Mouse (Mus musculus) kidney, embryonic 15.5 days (tissue): ENCODE results near the gene F2rl3. TPM values are rescaled to one million over a fixed set of nuclear protein-coding genes. Genes with fewer than 3 reads are reported as not detected.

Experiments used
- ATAC-seq: fragments of 200-750 bp; cut with Nextera tagmentation; replicated peaks from 2 replicates; pipeline ENCODE4 v1.8.0; 2017; ENCODE audit warnings: moderate TSS enrichment; ENCODE audit not compliant: low FRiP score
- H3K27ac ChIP-seq: fragments of 300-500 bp; sonication (generic); 2 replicates; pipeline ENCODE4 v1.5.1; 2015; ENCODE audit warnings: mild to moderate bottlenecking, inconsistent platforms
- H3K27me3 ChIP-seq: fragments of 300-500 bp; sonication (generic); 2 replicates; pipeline ENCODE4 v1.6.1; 2015; ENCODE audit warnings: inconsistent platforms
- H3K36me3 ChIP-seq: fragments of 300-500 bp; sonication (generic); 2 replicates; pipeline ENCODE4 v1.6.1; 2015; ENCODE audit warnings: inconsistent platforms
- H3K4me1 ChIP-seq: fragments of 300-500 bp; sonication (generic); 2 replicates; pipeline ENCODE4 v1.6.1; 2015; ENCODE audit warnings: inconsistent platforms
- H3K4me2 ChIP-seq: fragments of 300-500 bp; sonication (generic); 2 replicates; pipeline ENCODE4 v1.6.1; 2015; ENCODE audit warnings: moderate library complexity, mild to moderate bottlenecking, inconsistent platforms
- H3K4me3 ChIP-seq: fragments of 300-500 bp; sonication (generic); replicated peaks from 2 replicates; pipeline ENCODE4 v1.5.1; 2015; ENCODE audit warnings: mild to moderate bottlenecking, inconsistent platforms
- H3K9ac ChIP-seq: fragments of 300-500 bp; sonication (generic); 2 replicates; pipeline ENCODE4 v1.6.1; 2015; ENCODE audit warnings: mild to moderate bottlenecking, inconsistent platforms
- H3K9me3 ChIP-seq: fragments of 300-500 bp; sonication (generic); replicated peaks from 2 replicates; pipeline ENCODE4 v1.6.1; 2016; ENCODE audit warnings: inconsistent platforms
- WGBS: fragments of 180-500 bp; shearing (Covaris S2); methylation state at CpG from one replicate; pipeline ENCODE4 v1.1.7; 2015; ENCODE audit warnings: mixed read lengths; 5-methylcytosine and 5-hydroxymethylcytosine counted together
- polyA plus RNA-seq: library from polyadenylated mRNA; unstranded; fragments of >200 nt; fragmentation: Nextera tagmentation; extraction: Ambion mirVana; gene quantifications from 2 replicates; pipeline ENCODE4 v1.2.1, GENCODE M21; 2015

The F2rl3 gene
- polyA plus RNA-seq = 3.5 and 3.6 TPM in 2 replicates

DNA sequence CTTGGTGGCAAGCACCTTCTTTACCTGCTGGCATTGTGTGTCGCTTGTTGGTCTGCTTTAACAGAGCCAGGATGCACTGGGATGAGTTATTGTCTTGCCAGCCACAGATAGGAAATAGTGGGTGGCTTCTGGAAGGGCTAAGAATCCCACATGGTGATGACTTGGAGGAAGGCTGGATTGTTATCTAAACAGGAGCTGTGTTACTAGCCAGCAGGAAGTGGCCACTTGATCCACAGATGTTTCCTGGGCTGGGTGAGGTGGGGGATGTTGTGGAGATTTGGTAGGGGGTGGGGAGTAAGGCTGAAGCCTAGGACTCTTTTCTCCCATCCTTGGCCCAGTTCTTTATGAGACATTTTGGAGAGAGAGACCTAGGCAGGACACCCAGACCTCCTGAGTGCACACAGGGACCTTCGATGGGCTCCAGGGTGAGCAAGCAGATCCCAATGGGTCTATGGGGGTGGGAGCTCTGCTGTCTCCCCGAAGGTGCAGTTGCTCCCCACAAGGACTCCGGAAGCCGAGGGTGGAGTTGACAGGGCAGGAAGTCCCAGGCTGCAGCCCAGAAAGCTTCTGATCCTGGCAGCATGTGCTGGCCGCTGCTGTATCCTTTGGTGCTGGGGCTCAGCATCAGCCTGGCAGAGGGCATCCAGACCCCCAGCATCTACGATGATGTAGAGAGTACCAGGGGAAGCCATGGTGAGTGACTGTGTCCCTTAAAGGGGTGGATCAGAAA is at the start of gene F2rl3:
Gene F2rl3, plus strand, starts transcription at position 559 of the 730 bp plus-strand sequence.
- Histone ChIP-seq H3K4me3 (no peak within 1 kb of the TSS; the same call in 1 of the 2 replicates), H3K4me1 (no peaks in the 10 kb centered on the region), H3K9me3 (no peaks in the 10 kb centered on the region), H3K27me3 (no peaks in the 10 kb centered on the region), H3K27ac (peak within 1 kb of the TSS; percentile 54; the same call in 1 of the 2 replicates), H3K9ac (no peak within 1 kb of the TSS), H3K4me2 (peak within 1 kb of the TSS; percentile 28; the same call in 1 of the 2 replicates), H3K36me3 (peaks cover 29% of the 10 kb centered on the region)
- ATAC-seq = no peak
- WGBS = 64% methylated on average over 7 of the region's 7 CpGs

DNA sequence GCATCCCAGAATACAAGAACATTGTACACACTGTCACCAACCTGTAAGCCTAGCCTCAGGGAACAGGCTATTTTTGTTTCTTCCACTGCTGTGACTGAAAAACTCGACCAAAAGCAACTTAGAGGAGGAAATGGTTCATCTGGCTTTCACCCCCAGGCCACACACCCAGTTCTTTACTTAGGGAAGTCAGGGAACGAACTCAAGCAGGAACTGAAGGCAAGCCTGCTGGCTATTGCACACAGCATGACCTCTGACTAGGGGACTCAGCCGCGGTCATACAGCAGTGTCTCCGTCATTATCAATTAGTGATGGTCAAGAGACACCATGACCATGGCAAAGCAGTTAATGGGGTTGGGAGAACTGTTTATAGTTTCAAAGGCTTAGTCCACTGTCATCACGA is 49.1 kb upstream of the F2rl3 start:
- H3K4me1 ChIP-seq = no peaks in the 10 kb centered on the region
- H3K27ac ChIP-seq = no peak overlapping the region
- H3K9me3 ChIP-seq = no peaks in the 10 kb centered on the region
- 64% methylated on average over 6 of the region's 6 CpGs for WGBS
- no peak overlapping the region for H3K9ac ChIP-seq
- ATAC-seq = no peak
- H3K27me3 ChIP-seq = no peaks in the 10 kb centered on the region
- H3K4me3 ChIP-seq = no peak overlapping the region
- H3K36me3 ChIP-seq = no peaks in the 10 kb centered on the region
- no peak overlapping the region for H3K4me2 ChIP-seq

DNA sequence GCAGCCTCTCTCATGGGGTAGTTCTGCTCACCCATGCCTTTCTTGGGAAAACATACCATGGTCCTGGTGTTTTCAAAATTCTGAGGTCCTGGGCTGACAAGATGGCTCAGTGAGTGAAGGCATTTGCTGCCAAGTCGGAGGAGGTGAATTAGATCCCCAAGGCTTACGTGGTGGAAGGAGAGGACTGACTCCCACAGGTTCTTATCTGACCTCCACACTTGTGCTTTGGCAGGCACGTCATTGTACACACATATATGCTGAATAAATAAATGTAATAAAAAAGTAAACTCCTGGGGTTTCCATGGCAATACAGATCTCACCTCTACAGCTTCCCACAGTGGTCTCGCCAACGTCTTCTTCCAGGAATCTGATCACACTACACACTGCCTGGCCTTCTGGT is 45.1 kb upstream of the F2rl3 start:
- H3K9me3 ChIP-seq = no peaks in the 10 kb centered on the region
- H3K4me2 ChIP-seq = no peak overlapping the region
- no peak overlapping the region for H3K4me3 ChIP-seq
- H3K36me3 ChIP-seq = no peaks in the 10 kb centered on the region
- no peak for ATAC-seq
- H3K4me1 ChIP-seq = no peaks in the 10 kb centered on the region
- no peak overlapping the region for H3K9ac ChIP-seq
- 71% methylated on average over 5 of the region's 5 CpGs for WGBS
- no peak overlapping the region for H3K27ac ChIP-seq
- no peaks in the 10 kb centered on the region for H3K27me3 ChIP-seq

GRCm38 (mm10) chr8:72720541-72720940 is 41.1 kb upstream of the F2rl3 start:
- Histone ChIP-seq H3K4me2 (no peak overlapping the region), H3K36me3 (peaks cover 10% of the 10 kb centered on the region), H3K4me3 (no peak overlapping the region), H3K27ac (no peak overlapping the region), H3K9me3 (no peaks in the 10 kb centered on the region), H3K4me1 (peaks cover 13% of the 10 kb centered on the region), H3K9ac (no peak overlapping the region), H3K27me3 (no peaks in the 10 kb centered on the region)
- 20% methylated on average over 1 of the region's 1 CpGs for WGBS
- no peak for ATAC-seq

DNA sequence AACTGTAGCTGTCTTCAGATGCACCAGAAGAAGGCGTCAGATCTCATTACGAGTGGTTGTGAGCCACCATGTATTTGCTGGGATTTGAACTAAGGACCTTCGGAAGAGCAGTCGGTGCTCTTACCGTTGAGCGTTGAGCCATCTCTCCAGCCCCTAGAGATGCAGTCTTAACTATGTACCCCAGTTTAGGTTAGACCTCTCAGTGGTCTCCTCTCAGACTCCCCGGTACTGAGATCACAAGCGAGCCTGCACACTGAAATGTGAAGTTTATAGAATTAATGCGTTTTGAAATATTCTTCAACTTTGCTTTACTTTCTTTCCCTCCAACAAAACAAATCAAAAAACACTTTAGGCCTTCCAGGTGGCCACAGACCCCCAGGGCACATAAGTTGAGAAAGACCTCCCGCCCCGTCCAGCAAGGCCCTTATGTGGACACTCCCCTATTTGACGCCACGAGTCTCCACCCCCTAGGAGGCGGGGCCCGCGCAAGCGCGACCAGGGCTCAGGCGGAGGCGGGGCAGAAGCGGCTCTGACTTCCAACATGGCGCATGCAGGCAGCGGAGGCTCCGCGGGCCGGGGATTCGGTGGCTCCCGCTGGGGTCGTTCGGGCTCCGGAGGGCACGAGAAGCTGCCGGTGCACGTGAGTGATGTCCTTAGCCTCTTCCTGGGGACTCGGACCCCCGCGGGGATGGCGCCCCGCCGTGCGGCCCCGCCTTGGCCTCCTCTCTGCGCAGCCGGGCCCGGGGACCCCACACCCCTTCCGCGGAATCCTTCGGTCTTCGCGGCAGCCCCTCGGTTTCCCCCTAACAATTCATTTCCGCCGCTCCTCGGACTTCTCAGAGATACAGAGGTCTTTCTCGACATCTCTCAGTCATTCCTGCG is 38.7 kb upstream of the F2rl3 start, which contains the start of gene Sin3b:
Gene Sin3b, plus strand, starts transcription at position 517 of the 882 bp plus-strand sequence.
- peak within 1 kb of the TSS; percentile 58; the same call in 1 of the 2 replicates for H3K27ac ChIP-seq
- WGBS = 14% methylated on average over 56 of the region's 56 CpGs
- ATAC-seq = peak; percentile 99

DNA sequence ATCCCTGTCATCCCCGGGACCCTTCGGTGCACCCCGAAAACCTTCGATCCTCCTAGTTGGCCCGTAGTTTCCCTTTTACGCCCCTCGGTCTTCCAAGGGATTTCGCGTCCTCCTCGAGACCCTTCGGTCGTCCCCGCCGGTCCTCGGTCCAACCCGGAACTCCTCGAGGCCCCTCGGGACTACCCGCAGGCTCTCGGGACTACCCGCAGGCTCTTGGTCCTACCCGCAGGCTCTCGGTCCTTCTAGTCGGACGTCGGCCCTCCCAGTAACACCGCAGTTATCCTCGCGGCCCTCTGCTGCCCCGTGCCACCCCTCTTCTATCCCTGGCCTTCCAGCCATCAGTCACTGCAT is 38.1 kb upstream of the F2rl3 start:
- Histone ChIP-seq H3K4me2 (peak overlapping the region; percentile 86), H3K4me1 (peaks cover 13% of the 10 kb centered on the region), H3K27ac (peak overlapping the region; percentile 58; the same call in 1 of the 2 replicates), H3K36me3 (peaks cover 41% of the 10 kb centered on the region), H3K9ac (peak overlapping the region; percentile 98), H3K27me3 (no peaks in the 10 kb centered on the region), H3K9me3 (no peaks in the 10 kb centered on the region), H3K4me3 (peak overlapping the region; percentile 98)
- peak; percentile 61 for ATAC-seq
- under 1% methylated on average over 30 of the region's 30 CpGs for WGBS

More for the DNA sequence above, 38.7 kb upstream of the F2rl3 start, which contains the start of gene Sin3b:
- no peaks in the 10 kb centered on the region for H3K27me3 ChIP-seq
- H3K36me3 ChIP-seq = peaks cover 35% of the 10 kb centered on the region
- H3K9me3 ChIP-seq = no peaks in the 10 kb centered on the region
- H3K4me1 ChIP-seq = peaks cover 13% of the 10 kb centered on the region
- H3K4me3 ChIP-seq = peak within 1 kb of the TSS; percentile 98
- peak within 1 kb of the TSS; percentile 98 for H3K9ac ChIP-seq
- peak within 1 kb of the TSS; percentile 86 for H3K4me2 ChIP-seq

DNA sequence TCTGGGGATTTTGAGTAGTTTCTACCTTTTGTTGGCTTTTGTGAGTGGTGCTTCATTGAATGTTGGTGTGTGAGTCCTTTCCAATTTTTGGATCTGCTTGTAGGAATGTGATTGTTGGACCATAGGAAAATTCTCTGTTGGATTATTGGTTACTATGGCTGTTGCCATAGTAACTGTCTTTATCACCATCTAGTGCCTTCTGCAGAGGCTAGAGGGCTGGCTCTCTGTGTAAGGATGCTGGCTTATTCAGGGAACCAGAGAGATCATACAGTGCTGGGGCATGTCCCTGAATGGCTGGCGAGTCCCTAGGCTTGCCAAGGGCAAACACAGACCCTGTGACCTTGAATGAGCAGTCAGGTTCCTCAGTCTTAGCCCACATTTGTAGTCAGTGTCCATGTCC is 33.0 kb upstream of the F2rl3 start:
- no peak overlapping the region for H3K27ac ChIP-seq
- H3K27me3 ChIP-seq = no peaks in the 10 kb centered on the region
- 82% methylated on average over 1 of the region's 1 CpGs for WGBS
- peaks cover 89% of the 10 kb centered on the region for H3K36me3 ChIP-seq
- peaks cover 12% of the 10 kb centered on the region for H3K4me1 ChIP-seq
- H3K4me3 ChIP-seq = no peak overlapping the region
- no peak overlapping the region for H3K4me2 ChIP-seq
- no peak for ATAC-seq
- no peaks in the 10 kb centered on the region for H3K9me3 ChIP-seq
- H3K9ac ChIP-seq = no peak overlapping the region

- Histone ChIP-seq H3K27ac (no peak overlapping the region), H3K36me3 (peaks cover 98% of the 10 kb centered on the region), H3K4me1 (no peaks in the 10 kb centered on the region), H3K27me3 (no peaks in the 10 kb centered on the region), H3K9ac (no peak overlapping the region), H3K9me3 (no peaks in the 10 kb centered on the region), H3K4me2 (no peak overlapping the region), H3K4me3 (no peak overlapping the region)
- no peak for ATAC-seq
- 82% methylated on average over 5 of the region's 5 CpGs for WGBS
Measured at GRCm38 (mm10) chr8:72735001-72735400, 26.7 kb upstream of the F2rl3 start.

GRCm38 (mm10) chr8:72736868-72737267 is 24.8 kb upstream of the F2rl3 start:
- H3K4me3 ChIP-seq = no peak overlapping the region
- H3K4me2 ChIP-seq = no peak overlapping the region
- no peak overlapping the region for H3K27ac ChIP-seq
- H3K9me3 ChIP-seq = no peaks in the 10 kb centered on the region
- no peak for ATAC-seq
- no peak overlapping the region for H3K9ac ChIP-seq
- no peaks in the 10 kb centered on the region for H3K4me1 ChIP-seq
- H3K27me3 ChIP-seq = no peaks in the 10 kb centered on the region
- peaks cover 96% of the 10 kb centered on the region for H3K36me3 ChIP-seq

DNA sequence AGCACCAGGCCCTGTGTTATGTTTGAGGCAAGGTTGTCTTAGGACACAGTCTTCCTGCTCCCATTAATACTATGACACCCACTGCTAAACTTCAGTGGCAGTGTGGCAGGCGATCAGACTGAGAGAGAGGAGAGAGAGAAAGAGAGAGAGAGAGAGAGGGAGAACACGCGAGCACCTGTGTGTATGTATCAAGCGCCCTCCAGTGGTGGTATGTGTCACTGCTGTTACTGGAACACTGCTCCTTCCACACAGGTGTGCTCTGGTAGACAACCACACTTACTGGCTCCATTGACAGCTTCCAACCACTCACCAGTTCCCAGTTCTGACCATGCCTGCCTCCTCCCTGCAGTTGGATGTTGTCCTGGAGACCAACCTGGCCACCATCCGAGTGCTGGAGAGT is 15.6 kb upstream of the F2rl3 start:
- 45% methylated on average over 5 of the region's 5 CpGs for WGBS
- Histone ChIP-seq H3K36me3 (peaks cover 100% of the 10 kb centered on the region), H3K4me2 (no peak overlapping the region), H3K4me3 (no peak overlapping the region), H3K27me3 (no peaks in the 10 kb centered on the region), H3K9ac (no peak overlapping the region), H3K4me1 (no peaks in the 10 kb centered on the region), H3K27ac (no peak overlapping the region), H3K9me3 (no peaks in the 10 kb centered on the region)
- no peak for ATAC-seq

- Histone ChIP-seq H3K36me3 (peaks cover 98% of the 10 kb centered on the region), H3K9me3 (no peaks in the 10 kb centered on the region), H3K9ac (no peak overlapping the region), H3K27ac (no peak overlapping the region), H3K4me1 (no peaks in the 10 kb centered on the region), H3K27me3 (no peaks in the 10 kb centered on the region), H3K4me2 (no peak overlapping the region), H3K4me3 (no peak overlapping the region)
- no peak for ATAC-seq
- 94% methylated on average over 26 of the region's 26 CpGs for WGBS
Measured at GRCm38 (mm10) chr8:72749846-72750245, 11.8 kb upstream of the F2rl3 start.

GRCm38 (mm10) chr8:72750266-72750665 is 11.4 kb upstream of the F2rl3 start:
- ATAC-seq = no peak
- peaks cover 95% of the 10 kb centered on the region for H3K36me3 ChIP-seq
- H3K4me3 ChIP-seq = no peak overlapping the region
- H3K27ac ChIP-seq = no peak overlapping the region
- 91% methylated on average over 6 of the region's 6 CpGs for WGBS
- no peaks in the 10 kb centered on the region for H3K4me1 ChIP-seq
- no peaks in the 10 kb centered on the region for H3K9me3 ChIP-seq
- H3K4me2 ChIP-seq = no peak overlapping the region
- no peaks in the 10 kb centered on the region for H3K27me3 ChIP-seq
- H3K9ac ChIP-seq = no peak overlapping the region
